In genomic region chr14:43824176-43824575, GRCm38 (mm10) we compare ENCODE assay signal across 12 mouse cellular contexts. TPM values are rescaled to one million over a fixed set of nuclear protein-coding genes. Genes with fewer than 3 reads are reported as not detected.
"Had no signal": no experiment of that assay in that cellular context is flagged by ENCODE, and none has a peak within 500 bp of the region (broad histone marks: within the 10 kb centered on the region; RNA-seq: fewer than 3 reads in every experiment).

No protein-coding gene starts in this region.

RNA-seq across cellular contexts. Expression of gene Gm8180, which starts 39.6 kb away (rescaled TPM):
- total RNA-seq: neutrophil, adult 5-6 weeks had no signal
- polyA plus RNA-seq: neural tube, embryonic 14.5 days; neural tube, embryonic 15.5 days; small intestine, adult 2 months; stomach, embryonic 14.5 days; stomach, embryonic 15.5 days; stomach, embryonic 16.5 days; stomach, postnatal 0 days; thymus, adult 2 months; thymus, postnatal 0 days; urinary bladder, adult 2 months had no signal

RNA-seq across cellular contexts. Expression of gene Ear1, which starts 51.1 kb away (rescaled TPM):
- polyA plus RNA-seq: neural tube, embryonic 14.5 days; small intestine, adult 2 months; stomach, embryonic 14.5 days; testis, adult 2 months had no signal
